Mouse (Mus musculus) stomach, embryonic 15.5 days (tissue): ENCODE data around the gene Atxn7l1. TPM values are rescaled to one million over a fixed set of nuclear protein-coding genes. Genes with fewer than 3 reads are reported as not detected.

Source experiments
- ATAC-seq: fragments of 200-750 bp; cut with Nextera tagmentation; 2 replicates; pipeline ENCODE4 v1.8.0; 2017; ENCODE audit warnings: low read depth, moderate number of reproducible peaks, moderate TSS enrichment; ENCODE audit not compliant: insufficient read depth, low FRiP score
- H3K27ac ChIP-seq: fragments of 300-500 bp; sonication (generic); 2 replicates; pipeline ENCODE4 v1.5.1; 2015; ENCODE audit warnings: mild to moderate bottlenecking, inconsistent platforms
- H3K27me3 ChIP-seq: fragments of 300-500 bp; sonication (generic); replicated peaks from 2 replicates; pipeline ENCODE4 v1.6.1; 2015; ENCODE audit warnings: inconsistent platforms
- H3K36me3 ChIP-seq: fragments of 300-500 bp; sonication (generic); 2 replicates; pipeline ENCODE4 v1.6.1; 2015; ENCODE audit warnings: inconsistent platforms
- H3K4me1 ChIP-seq: fragments of 300-500 bp; sonication (generic); 2 replicates; pipeline ENCODE4 v1.6.1; 2015; ENCODE audit warnings: inconsistent platforms
- H3K4me2 ChIP-seq: fragments of 300-500 bp; sonication (generic); 2 replicates; pipeline ENCODE4 v1.6.1; 2015; ENCODE audit warnings: mild to moderate bottlenecking, inconsistent platforms
- H3K4me3 ChIP-seq: fragments of 300-500 bp; sonication (generic); replicated peaks from 2 replicates; pipeline ENCODE4 v1.5.1; 2015; ENCODE audit warnings: inconsistent platforms
- H3K9ac ChIP-seq: fragments of 300-500 bp; sonication (generic); 2 replicates; pipeline ENCODE4 v1.6.1; 2015; ENCODE audit warnings: inconsistent platforms
- H3K9me3 ChIP-seq: fragments of 300-500 bp; sonication (generic); 2 replicates; pipeline ENCODE4 v1.6.1; 2016; ENCODE audit warnings: inconsistent platforms
- WGBS: fragments of 180-500 bp; shearing (Covaris S2); methylation state at CpG from one replicate; pipeline ENCODE4 v1.1.7; 2015; 5-methylcytosine and 5-hydroxymethylcytosine counted together
- polyA plus RNA-seq: library from polyadenylated mRNA; unstranded; fragments of >200 nt; fragmentation: Nextera tagmentation; extraction: Ambion mirVana; gene quantifications from 2 replicates; pipeline ENCODE4 v1.2.1, GENCODE M21; 2015

Atxn7l1 gene
- polyA plus RNA-seq, 1 experiment from 2014 or later = 13.1 TPM

- ATAC-seq = peak; percentile 37; the same call in 1 of the 2 replicates
- Histone ChIP-seq H3K27me3 (no peaks in the 10 kb centered on the region), H3K36me3 (no peaks in the 10 kb centered on the region), H3K4me1 (peaks cover 5% of the 10 kb centered on the region; the same call in 1 of the 2 replicates), H3K9me3 (no peaks in the 10 kb centered on the region), H3K27ac (peak overlapping the region; percentile 54; the same call in 1 of the 2 replicates), H3K4me3 (no peak overlapping the region), H3K9ac (no peak overlapping the region), H3K4me2 (peak overlapping the region; percentile 37)
- WGBS = 69% methylated on average over 16 of the region's 16 CpGs
Measured at GRCm38 (mm10) chr12:33314924-33315643, 167.6 kb downstream of the Atxn7l1 start.

GRCm38 (mm10) chr12:33315804-33316203, 168.3 kb downstream of the Atxn7l1 start:
- H3K27ac ChIP-seq = peak overlapping the region; percentile 8; the same call in 1 of the 2 replicates
- H3K9ac ChIP-seq = no peak overlapping the region
- H3K36me3 ChIP-seq = no peaks in the 10 kb centered on the region
- H3K9me3 ChIP-seq = no peaks in the 10 kb centered on the region
- ATAC-seq = no peak
- H3K4me2 ChIP-seq = no peak overlapping the region
- H3K27me3 ChIP-seq = no peaks in the 10 kb centered on the region
- 53% methylated on average over 5 of the region's 5 CpGs for WGBS
- H3K4me1 ChIP-seq = peaks cover 5% of the 10 kb centered on the region; the same call in 1 of the 2 replicates
- H3K4me3 ChIP-seq = no peak overlapping the region

GRCm38 (mm10) chr12:33317792-33318530, 170.5 kb downstream of the Atxn7l1 start:
- H3K36me3 ChIP-seq = no peaks in the 10 kb centered on the region
- ATAC-seq = peak; percentile 68; the same call in 1 of the 2 replicates
- 76% methylated on average over 9 of the region's 9 CpGs for WGBS

GRCm38 (mm10) chr12:33322547-33322946, 175.1 kb downstream of the Atxn7l1 start:
- Histone ChIP-seq H3K27ac (no peak overlapping the region), H3K4me1 (no peaks in the 10 kb centered on the region), H3K4me3 (no peak overlapping the region), H3K4me2 (no peak overlapping the region), H3K27me3 (no peaks in the 10 kb centered on the region), H3K9me3 (no peaks in the 10 kb centered on the region), H3K9ac (no peak overlapping the region), H3K36me3 (0 out of 2 replicates have a peak, but pooled peaks cover 4% of the 10 kb centered on the region)
- ATAC-seq = no peak
- 77% methylated on average over 7 of the region's 7 CpGs for WGBS

More at GRCm38 (mm10) chr12:33317792-33318530, 170.5 kb downstream of the Atxn7l1 start:
- no peak overlapping the region for H3K27ac ChIP-seq
- H3K27me3 ChIP-seq = no peaks in the 10 kb centered on the region
- no peak overlapping the region for H3K4me3 ChIP-seq
- H3K9me3 ChIP-seq = no peaks in the 10 kb centered on the region
- peaks cover 5% of the 10 kb centered on the region; the same call in 1 of the 2 replicates for H3K4me1 ChIP-seq
- no peak overlapping the region for H3K9ac ChIP-seq
- H3K4me2 ChIP-seq = no peak overlapping the region

- WGBS = 84% methylated on average over 1 of the region's 1 CpGs
- Histone ChIP-seq H3K36me3 (0 out of 2 replicates have a peak, but pooled peaks cover 4% of the 10 kb centered on the region), H3K27me3 (no peaks in the 10 kb centered on the region), H3K9ac (no peak overlapping the region), H3K27ac (no peak overlapping the region), H3K4me3 (no peak overlapping the region), H3K4me2 (no peak overlapping the region), H3K9me3 (no peaks in the 10 kb centered on the region), H3K4me1 (no peaks in the 10 kb centered on the region)
- no peak for ATAC-seq
Measured at GRCm38 (mm10) chr12:33323821-33324220, 176.3 kb downstream of the Atxn7l1 start.

GRCm38 (mm10) chr12:33325424-33325823, 177.9 kb downstream of the Atxn7l1 start:
- Histone ChIP-seq H3K9me3 (no peaks in the 10 kb centered on the region), H3K4me3 (no peak overlapping the region), H3K4me2 (no peak overlapping the region), H3K9ac (no peak overlapping the region), H3K27ac (no peak overlapping the region), H3K27me3 (no peaks in the 10 kb centered on the region), H3K4me1 (no peaks in the 10 kb centered on the region), H3K36me3 (0 out of 2 replicates have a peak, but pooled peaks cover 4% of the 10 kb centered on the region)
- ATAC-seq = no peak
- WGBS = 81% methylated on average over 9 of the region's 9 CpGs

GRCm38 (mm10) chr12:33332046-33332445, 184.6 kb downstream of the Atxn7l1 start:
- H3K4me1 ChIP-seq = no peaks in the 10 kb centered on the region
- H3K36me3 ChIP-seq = 0 out of 2 replicates have a peak, but pooled peaks cover 4% of the 10 kb centered on the region
- no peaks in the 10 kb centered on the region for H3K27me3 ChIP-seq
- no peak overlapping the region for H3K4me3 ChIP-seq
- ATAC-seq = no peak
- no peak overlapping the region for H3K27ac ChIP-seq
- no peak overlapping the region for H3K4me2 ChIP-seq
- no peaks in the 10 kb centered on the region for H3K9me3 ChIP-seq
- 70% methylated on average over 4 of the region's 4 CpGs for WGBS
- no peak overlapping the region for H3K9ac ChIP-seq

- Histone ChIP-seq H3K27ac (no peak overlapping the region), H3K4me1 (no peaks in the 10 kb centered on the region), H3K36me3 (no peaks in the 10 kb centered on the region), H3K9me3 (no peaks in the 10 kb centered on the region), H3K9ac (no peak overlapping the region), H3K4me3 (no peak overlapping the region), H3K27me3 (no peaks in the 10 kb centered on the region), H3K4me2 (no peak overlapping the region)
- 52% methylated on average over 5 of the region's 5 CpGs for WGBS
- no peak for ATAC-seq
Measured at GRCm38 (mm10) chr12:33332796-33333195, 185.3 kb downstream of the Atxn7l1 start.

- Histone ChIP-seq H3K27me3 (no peaks in the 10 kb centered on the region), H3K9me3 (no peaks in the 10 kb centered on the region), H3K27ac (no peak overlapping the region), H3K36me3 (no peaks in the 10 kb centered on the region), H3K4me2 (no peak overlapping the region), H3K4me1 (no peaks in the 10 kb centered on the region), H3K9ac (no peak overlapping the region), H3K4me3 (no peak overlapping the region)
- peak; percentile 71 for ATAC-seq
- 22% methylated on average over 8 of the region's 8 CpGs for WGBS
Measured at GRCm38 (mm10) chr12:33333914-33334313, 186.4 kb downstream of the Atxn7l1 start.

GRCm38 (mm10) chr12:33334511-33334910, 187.0 kb downstream of the Atxn7l1 start:
- H3K4me1 ChIP-seq = no peaks in the 10 kb centered on the region
- H3K36me3 ChIP-seq = no peaks in the 10 kb centered on the region
- WGBS = 97% methylated on average over 2 of the region's 2 CpGs
- no peak overlapping the region for H3K9ac ChIP-seq
- no peak overlapping the region for H3K4me3 ChIP-seq
- H3K4me2 ChIP-seq = no peak overlapping the region
- H3K27ac ChIP-seq = no peak overlapping the region
- H3K27me3 ChIP-seq = no peaks in the 10 kb centered on the region
- no peak for ATAC-seq
- H3K9me3 ChIP-seq = no peaks in the 10 kb centered on the region

- H3K36me3 ChIP-seq = no peaks in the 10 kb centered on the region
- no peaks in the 10 kb centered on the region for H3K9me3 ChIP-seq
- 81% methylated on average over 5 of the region's 5 CpGs for WGBS
- no peak; the same call in 1 of the 2 replicates for ATAC-seq
- no peak overlapping the region for H3K4me3 ChIP-seq
- no peak overlapping the region for H3K9ac ChIP-seq
- H3K4me2 ChIP-seq = no peak overlapping the region
- H3K27me3 ChIP-seq = no peaks in the 10 kb centered on the region
- no peak overlapping the region for H3K27ac ChIP-seq
- no peaks in the 10 kb centered on the region for H3K4me1 ChIP-seq
Measured at GRCm38 (mm10) chr12:33334951-33335350, 187.5 kb downstream of the Atxn7l1 start.

- Histone ChIP-seq H3K9ac (no peak overlapping the region), H3K4me3 (no peak overlapping the region), H3K4me2 (no peak overlapping the region), H3K27ac (no peak overlapping the region), H3K27me3 (no peaks in the 10 kb centered on the region), H3K36me3 (no peaks in the 10 kb centered on the region), H3K9me3 (no peaks in the 10 kb centered on the region), H3K4me1 (no peaks in the 10 kb centered on the region)
- ATAC-seq = no peak
- WGBS = 60% methylated on average over 4 of the region's 4 CpGs
Measured at GRCm38 (mm10) chr12:33335410-33335809, 187.9 kb downstream of the Atxn7l1 start.
